Mouse (Mus musculus): Measurements from ENCODE around the gene Itpkb.

DNA sequence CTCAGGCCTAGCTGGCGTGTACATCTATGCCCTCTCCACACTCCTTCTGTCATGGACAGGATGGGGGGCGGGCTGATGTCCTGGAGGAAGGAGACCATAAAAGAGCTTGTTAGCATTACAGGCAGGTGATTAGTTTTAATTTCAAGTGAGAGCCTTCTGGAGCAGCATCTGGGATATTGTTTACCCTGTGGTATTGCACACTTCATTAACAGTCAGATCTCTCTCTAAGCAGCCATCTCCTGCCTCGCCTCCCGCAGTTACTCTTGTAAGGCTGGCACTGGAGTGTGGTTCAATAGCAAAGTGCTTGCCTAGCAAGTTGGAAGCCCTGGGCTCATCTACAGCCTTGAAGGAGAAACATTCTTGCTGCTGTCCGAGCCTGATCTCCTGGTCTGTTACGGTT, 17.6 kb downstream of the Itpkb start:
- TF ChIP-seq FLI1 (IDR thresholded peaks at IDR 0.05; ENCODE audit: low read length) (no peak), GATA1 (IDR thresholded peaks at IDR 0.05; ENCODE audit: borderline replicate concordance, low read length) (no peak)

Measured in megakaryocyte, embryonic 14.5 days (primary cell).